ENCODE assay signal across 8 mouse cellular contexts in genomic region chr1:61181099-61181821, GRCm38 (mm10).
DNase-seq lines count a peak whose midpoint lies in the region; ATAC-seq and TF ChIP-seq lines count a peak whose summit lies in the region.

No protein-coding gene starts in this region.

- WGBS in forebrain, embryonic 14.5 days, result 22% methylated on average over 15 of the region's 15 CpGs
- 14% methylated on average over 15 of the region's 15 CpGs for WGBS in large intestine, adult 2 months
- 9% methylated on average over 15 of the region's 15 CpGs for WGBS in liver, embryonic 16.5 days (ENCODE audit: insufficient replicate concordance)
- WGBS in neural tube, embryonic 13.5 days, result 15% methylated on average over 15 of the region's 15 CpGs

- peak; percentile 92 for ATAC-seq in forebrain, embryonic 14.5 days
- ATAC-seq in liver, embryonic 16.5 days (ENCODE audit: low read depth), result no peak
- peak; percentile 83 for ATAC-seq in neural tube, embryonic 13.5 days (ENCODE audit: low read depth)

- TF ChIP-seq POLR2A in CH12.LX (IDR thresholded peaks at IDR 0.05; ENCODE audit: low read depth, low read length), result no peak
- TF ChIP-seq POLR2A in testis, adult 2 months (IDR thresholded peaks at IDR 0.05; ENCODE audit: control insufficient read depth, low read depth, low read length), result no peak

- dilution Hi-C loops in CH12.LX (cut with MboI; ENCODE audit: extremely low pct_ligation_motif_present, extremely low pct_unique_long_range_greater_than_20kb, low sequenced_read_pairs), result no loop called here

- in situ Hi-C loops in CH12.LX (cut with MboI; ENCODE audit: low pct_ligation_motif_present, low pct_unique_long_range_greater_than_20kb, low sequenced_read_pairs), result no loop called here

- H3K4me1 ChIP-seq in CH12.LX (ENCODE audit: control insufficient read depth in 1 of 2, insufficient read depth in 2 of 2), result peaks cover 0 to 13% of the 10 kb centered on the region in 2 experiments; a peak in 2 of 4 replicates
- H3K4me1 ChIP-seq in forebrain, embryonic 14.5 days (ENCODE audit: control insufficient read depth, insufficient read depth, low read length), result peaks cover 19% of the 10 kb centered on the region
- no peaks in the 10 kb centered on the region for H3K4me1 ChIP-seq in liver, embryonic 16.5 days (ENCODE audit: control insufficient read depth, low read depth, low read length)
- peaks cover 34% of the 10 kb centered on the region for H3K4me1 ChIP-seq in neural tube, embryonic 13.5 days (replicated peaks)
- peaks cover 6% of the 10 kb centered on the region for H3K4me1 ChIP-seq in testis, adult 2 months (ENCODE audit: control insufficient read depth, insufficient read depth, low read length)

- DNase-seq in CH12.LX (ENCODE audit: extremely low read depth), result peak; percentile 86
- peak; percentile 44 for DNase-seq in c-Kit-positive CD71-positive TER-119-negative erythroid progenitor cells, embryonic 14.5 days (ENCODE audit: low read depth)
- peak; percentile 96 for DNase-seq in forebrain, embryonic 14.5 days (ENCODE audit: low spot score)
- peak; percentile 93 to 97 for DNase-seq in heart, postnatal 14 days
- peak; percentile 46 for DNase-seq in large intestine, adult 2 months (ENCODE audit: low read depth, low spot score)

- TF ChIP-seq EP300 in CH12.LX (IDR thresholded peaks at IDR 0.05; ENCODE audit: low read length), result no peak

- TF ChIP-seq RAD21 in CH12.LX (IDR thresholded peaks at IDR 0.05; ENCODE audit: low read depth, low read length), result peak; percentile 98

- H3K4me3 ChIP-seq in CH12.LX (replicated peaks in 1 of 3; ENCODE audit: low read depth in 2 of 3, low read length in 2 of 3, poor library complexity in 1 of 3), result no peak overlapping the region
- H3K4me3 ChIP-seq in forebrain, embryonic 14.5 days (ENCODE audit: low read depth, low read length), result no peak overlapping the region
- no peak overlapping the region for H3K4me3 ChIP-seq in liver, embryonic 16.5 days (ENCODE audit: low read depth, low read length)
- H3K4me3 ChIP-seq in neural tube, embryonic 13.5 days, result 0 out of 2 replicates have a peak overlapping the region, but pooled peaks have one; percentile 10
- H3K4me3 ChIP-seq in testis, adult 2 months (ENCODE audit: control insufficient read depth, low read depth, low read length), result no peak overlapping the region

- H3K36me3 ChIP-seq in CH12.LX (replicated peaks in 1 of 2; ENCODE audit: control insufficient read depth in 1 of 2, insufficient read depth in 1 of 2, low read length in 1 of 2), result no peaks in the 10 kb centered on the region
- no peaks in the 10 kb centered on the region for H3K36me3 ChIP-seq in forebrain, embryonic 14.5 days (ENCODE audit: control insufficient read depth, insufficient read depth, low read length)
- H3K36me3 ChIP-seq in liver, embryonic 16.5 days (ENCODE audit: control insufficient read depth, insufficient read depth), result no peaks in the 10 kb centered on the region
- H3K36me3 ChIP-seq in neural tube, embryonic 13.5 days, result no peaks in the 10 kb centered on the region
- H3K36me3 ChIP-seq in testis, adult 2 months (ENCODE audit: control insufficient read depth, insufficient read depth, low read length), result no peaks in the 10 kb centered on the region

- no peaks in the 10 kb centered on the region for H3K9me3 ChIP-seq in CH12.LX (replicated peaks; ENCODE audit: low read length)
- no peaks in the 10 kb centered on the region for H3K9me3 ChIP-seq in forebrain, embryonic 14.5 days (replicated peaks; ENCODE audit: control insufficient read depth, low read length)
- H3K9me3 ChIP-seq in liver, embryonic 16.5 days (replicated peaks; ENCODE audit: control insufficient read depth, low read length), result no peaks in the 10 kb centered on the region
- no peaks in the 10 kb centered on the region for H3K9me3 ChIP-seq in neural tube, embryonic 13.5 days

- intact Hi-C loops in heart, postnatal 14 days (cut with DNase I), result loop anchor here (2.0 to 10.0 kb wide), 7 partner anchors 96 to 1781 kb away; partner anchors contain the start of gene Nrp2

- peak; percentile 53 to 91 for TF ChIP-seq CTCF in CH12.LX (conservative IDR thresholded peaks at IDR 0.05 in 1 of 2, IDR thresholded peaks at IDR 0.05 in 1 of 2; ENCODE audit: low read depth in 2 of 2, low read length in 2 of 2)
- TF ChIP-seq CTCF in testis, adult 2 months (IDR thresholded peaks at IDR 0.05; ENCODE audit: control insufficient read depth, insufficient read depth, insufficient replicate concordance, low read depth, low read length), result peak; percentile 92; the same call in 1 of the 2 replicates

- H3K79me2 ChIP-seq in CH12.LX (replicated peaks; ENCODE audit: control insufficient read depth, extremely low read depth, insufficient read depth, poor library complexity, severe bottlenecking), result no peaks in the 10 kb centered on the region

- no peaks in the 10 kb centered on the region for H3K27me3 ChIP-seq in CH12.LX (replicated peaks)
- no peaks in the 10 kb centered on the region for H3K27me3 ChIP-seq in forebrain, embryonic 14.5 days (replicated peaks; ENCODE audit: control insufficient read depth, insufficient read depth, low read length)
- H3K27me3 ChIP-seq in liver, embryonic 16.5 days (ENCODE audit: control insufficient read depth, insufficient read depth, low read depth, low read length), result no peaks in the 10 kb centered on the region
- no peaks in the 10 kb centered on the region for H3K27me3 ChIP-seq in neural tube, embryonic 13.5 days
- H3K27me3 ChIP-seq in testis, adult 2 months (ENCODE audit: control insufficient read depth, insufficient read depth, low read length), result no peaks in the 10 kb centered on the region

- no peak overlapping the region for H3K9ac ChIP-seq in CH12.LX (ENCODE audit: insufficient read depth, low read depth)
- 0 out of 2 replicates have a peak overlapping the region, but pooled peaks have one; percentile 29 for H3K9ac ChIP-seq in forebrain, embryonic 14.5 days (ENCODE audit: low read length)
- no peak overlapping the region for H3K9ac ChIP-seq in liver, embryonic 16.5 days (ENCODE audit: low read depth, low read length)
- H3K9ac ChIP-seq in neural tube, embryonic 13.5 days, result peak overlapping the region; percentile 54

- no peak overlapping the region for H3K27ac ChIP-seq in CH12.LX (ENCODE audit: insufficient read depth, low read depth)
- peak overlapping the region; percentile 40 for H3K27ac ChIP-seq in forebrain, embryonic 14.5 days (ENCODE audit: low read depth, low read length)
- H3K27ac ChIP-seq in liver, embryonic 16.5 days (ENCODE audit: low read length), result no peak overlapping the region
- H3K27ac ChIP-seq in neural tube, embryonic 13.5 days (replicated peaks), result peak overlapping the region; percentile 85
- H3K27ac ChIP-seq in testis, adult 2 months (ENCODE audit: control insufficient read depth, insufficient read depth, low read depth, low read length), result no peak overlapping the region

- peak overlapping the region; percentile 65 for H3K4me2 ChIP-seq in CH12.LX (ENCODE audit: insufficient read depth, low read depth, poor library complexity, severe bottlenecking)
- peak overlapping the region; percentile 41 for H3K4me2 ChIP-seq in forebrain, embryonic 14.5 days (ENCODE audit: low read length)
- H3K4me2 ChIP-seq in liver, embryonic 16.5 days (ENCODE audit: low read depth, low read length), result 0 out of 2 replicates have a peak overlapping the region, but pooled peaks have one; percentile 9
- peak overlapping the region; percentile 51 for H3K4me2 ChIP-seq in neural tube, embryonic 13.5 days

TF ChIP-seq in CH12.LX, 34 proteins besides CTCF, POLR2A, EP300 and RAD21:
- TF ChIP-seq SMC3 (IDR thresholded peaks at IDR 0.05; ENCODE audit: low read depth, low read length) (peak; percentile 86), BHLHE40 (IDR thresholded peaks at IDR 0.05; ENCODE audit: low read depth, low read length) (no peak), MAFK (IDR thresholded peaks at IDR 0.05; ENCODE audit: insufficient replicate concordance, low read length) (peak; percentile 50; the same call in 1 of the 2 replicates), USF2 (conservative IDR thresholded peaks at IDR 0.05; ENCODE audit: low read depth, low read length) (no peak), USF1 (IDR thresholded peaks at IDR 0.05; ENCODE audit: low read depth, low read length) (no peak), HCFC1 (IDR thresholded peaks at IDR 0.05; ENCODE audit: low read depth, low read length) (no peak), ZKSCAN1 (IDR thresholded peaks at IDR 0.05; ENCODE audit: borderline replicate concordance, low read depth, low read length) (no peak), CHD1 (IDR thresholded peaks at IDR 0.05; ENCODE audit: low read depth, low read length) (no peak), ETS1 (conservative IDR thresholded peaks at IDR 0.05; ENCODE audit: low read depth, low read length) (no peak), JUND (conservative IDR thresholded peaks at IDR 0.05; ENCODE audit: low read depth, low read length) (no peak), MAX (IDR thresholded peaks at IDR 0.05; ENCODE audit: low read length) (no peak), POLR2AphosphoS2 (IDR thresholded peaks at IDR 0.05; ENCODE audit: low read depth, low read length) (no peak), UBTF (IDR thresholded peaks at IDR 0.05; ENCODE audit: low read depth, low read length) (no peak), TBP (conservative IDR thresholded peaks at IDR 0.05; ENCODE audit: low read depth, low read length) (no peak), NELFE (IDR thresholded peaks at IDR 0.05; ENCODE audit: low read depth, low read length) (peak; percentile 34; the same call in 1 of the 2 replicates), CHD2 (IDR thresholded peaks at IDR 0.05; ENCODE audit: low read length) (no peak), NRF1 (IDR thresholded peaks at IDR 0.05; ENCODE audit: low read depth, low read length) (no peak), ELF1 (IDR thresholded peaks at IDR 0.05; ENCODE audit: low read depth, low read length) (no peak), MXI1 (IDR thresholded peaks at IDR 0.05; ENCODE audit: low read depth, low read length) (no peak), TCF12 (IDR thresholded peaks at IDR 0.05; ENCODE audit: low read depth, low read length) (no peak), GABPA (IDR thresholded peaks at IDR 0.05; ENCODE audit: insufficient replicate concordance, low read depth, low read length) (no peak), MEF2A (IDR thresholded peaks at IDR 0.05; ENCODE audit: borderline replicate concordance, low read depth, low read length) (no peak), RCOR1 (conservative IDR thresholded peaks at IDR 0.05; ENCODE audit: low read depth, low read length) (no peak), SIN3A (IDR thresholded peaks at IDR 0.05; ENCODE audit: low read length) (no peak), JUN (IDR thresholded peaks at IDR 0.05; ENCODE audit: insufficient read depth, low read depth, low read length) (no peak), MAZ (IDR thresholded peaks at IDR 0.05; ENCODE audit: low read depth, low read length) (no peak), ZC3H11A (IDR thresholded peaks at IDR 0.05; ENCODE audit: low read depth, low read length) (peak; percentile 18; the same call in 1 of the 2 replicates)

Comparison
In these comparisons a context has a peak if more than half of its experiments do, and no peak if none do; other contexts are left out.
1. DNase-seq: peak in every context shown above with its lines; median percentile 96 in forebrain, embryonic 14.5 days; 95 in heart, postnatal 14 days; 86 in CH12.LX; 46 in large intestine, adult 2 months; 44 in c-Kit-positive CD71-positive TER-119-negative erythroid progenitor cells, embryonic 14.5 days.
2. H3K27ac ChIP-seq: peak in forebrain, embryonic 14.5 days (single experiment) and neural tube, embryonic 13.5 days (single experiment); none in CH12.LX (single experiment), liver, embryonic 16.5 days (single experiment) and testis, adult 2 months (single experiment).
3. H3K4me2 ChIP-seq: peak in every context shown above with its lines; median percentile 65 in CH12.LX; 51 in neural tube, embryonic 13.5 days; 41 in forebrain, embryonic 14.5 days; 9 in liver, embryonic 16.5 days.
4. H3K9ac ChIP-seq: peak in forebrain, embryonic 14.5 days (single experiment) and neural tube, embryonic 13.5 days (single experiment); none in CH12.LX (single experiment) and liver, embryonic 16.5 days (single experiment).